Mouse (Mus musculus): ENCODE data around the gene Enkur.

The Enkur gene

DNA sequence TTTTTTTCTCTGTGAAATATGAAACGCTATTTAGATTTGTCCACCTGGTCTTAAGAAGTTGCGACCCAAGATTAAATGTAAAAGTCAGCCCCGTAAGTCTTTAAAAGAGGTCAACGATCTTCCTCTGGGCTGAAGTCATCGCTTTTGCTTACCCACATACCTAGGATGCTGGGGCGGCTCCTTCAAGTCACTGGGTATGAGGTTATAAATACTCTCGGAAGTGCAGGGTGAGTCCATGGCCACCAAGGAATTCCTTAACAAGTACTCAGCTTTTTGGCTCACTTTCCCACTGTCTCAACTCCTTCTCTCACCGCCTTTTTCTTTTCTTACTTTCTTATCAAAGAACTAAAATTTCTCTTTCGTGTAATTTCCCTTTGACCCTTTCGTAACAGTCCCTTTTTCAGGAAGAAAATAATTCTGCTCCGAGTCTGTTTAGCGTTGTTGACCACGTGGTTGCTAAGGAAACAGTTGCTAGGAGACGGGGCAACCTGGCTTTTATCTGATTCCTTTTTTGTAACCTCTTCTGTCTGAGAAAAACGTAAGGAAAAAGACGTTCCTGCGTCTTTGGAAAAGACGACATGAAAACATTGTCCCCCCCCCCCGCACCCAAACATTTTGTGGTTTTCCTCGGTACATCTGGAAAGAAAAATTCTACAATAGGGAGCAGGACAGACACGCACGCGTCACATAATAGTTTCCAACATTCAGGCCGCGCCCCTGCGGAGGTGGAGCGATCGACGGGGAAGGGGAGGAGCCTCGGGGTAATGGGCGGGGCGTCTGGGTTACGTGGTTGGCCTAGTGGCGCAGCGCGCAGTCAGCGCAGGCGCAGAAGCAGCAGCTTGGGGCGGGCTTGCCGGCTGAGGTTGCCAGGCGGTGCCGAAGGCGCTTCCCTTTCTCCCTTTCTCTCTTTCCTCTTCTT, at the start of gene Enkur, which contains the start of gene Thnsl1:
Enkur (minus strand) TSS at position 454 of the 919 bp plus-strand sequence.
Thnsl1 (plus strand) TSS at position 813 of the 919 bp plus-strand sequence.
- no peak; the same call in 1 of the 2 replicates for TF ChIP-seq GATA4 (IDR thresholded peaks at IDR 0.05; ENCODE audit: insufficient replicate concordance, low read length)

DNA sequence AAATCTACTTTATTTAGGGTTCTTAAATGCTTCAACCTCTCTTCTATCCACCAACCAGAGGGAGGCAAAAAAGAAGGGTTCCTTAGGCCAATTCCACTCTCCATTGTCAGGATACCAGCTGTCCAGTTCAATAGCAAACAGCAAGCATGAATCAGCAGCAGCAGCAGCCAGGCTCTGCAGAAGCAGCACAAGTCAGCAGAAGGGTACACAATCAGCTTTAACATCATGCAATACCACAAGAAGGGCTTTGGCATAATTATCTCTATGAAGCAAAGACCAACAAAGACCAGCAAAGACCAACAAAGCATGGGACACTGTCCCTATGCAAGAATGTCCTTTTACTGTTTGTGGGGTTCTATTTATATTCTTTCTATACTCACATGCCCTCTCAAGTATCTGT, 49.1 kb upstream of the Enkur start:
- no peak for TF ChIP-seq GATA4 (IDR thresholded peaks at IDR 0.05; ENCODE audit: insufficient replicate concordance, low read length)

DNA sequence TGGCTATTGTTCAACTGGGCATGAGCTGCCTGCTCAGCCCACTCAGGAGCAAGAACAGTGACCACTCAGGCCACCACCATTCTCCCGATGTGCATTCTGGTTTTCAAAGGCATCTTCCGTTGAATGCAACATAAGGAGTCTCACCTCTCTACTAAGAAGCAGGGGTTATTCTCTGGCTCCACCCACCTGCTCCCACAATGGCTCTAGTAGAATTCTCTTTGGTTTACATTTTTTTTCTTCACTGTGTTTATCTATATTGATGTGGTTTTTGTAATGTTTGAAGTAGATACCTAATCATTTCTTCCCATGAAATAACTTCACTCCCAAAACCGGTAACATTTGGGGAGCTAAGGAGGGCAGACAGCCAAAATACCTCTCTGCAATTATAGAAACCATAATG, 48.5 kb upstream of the Enkur start:
- no peak for TF ChIP-seq GATA4 (IDR thresholded peaks at IDR 0.05; ENCODE audit: insufficient replicate concordance, low read length)

DNA sequence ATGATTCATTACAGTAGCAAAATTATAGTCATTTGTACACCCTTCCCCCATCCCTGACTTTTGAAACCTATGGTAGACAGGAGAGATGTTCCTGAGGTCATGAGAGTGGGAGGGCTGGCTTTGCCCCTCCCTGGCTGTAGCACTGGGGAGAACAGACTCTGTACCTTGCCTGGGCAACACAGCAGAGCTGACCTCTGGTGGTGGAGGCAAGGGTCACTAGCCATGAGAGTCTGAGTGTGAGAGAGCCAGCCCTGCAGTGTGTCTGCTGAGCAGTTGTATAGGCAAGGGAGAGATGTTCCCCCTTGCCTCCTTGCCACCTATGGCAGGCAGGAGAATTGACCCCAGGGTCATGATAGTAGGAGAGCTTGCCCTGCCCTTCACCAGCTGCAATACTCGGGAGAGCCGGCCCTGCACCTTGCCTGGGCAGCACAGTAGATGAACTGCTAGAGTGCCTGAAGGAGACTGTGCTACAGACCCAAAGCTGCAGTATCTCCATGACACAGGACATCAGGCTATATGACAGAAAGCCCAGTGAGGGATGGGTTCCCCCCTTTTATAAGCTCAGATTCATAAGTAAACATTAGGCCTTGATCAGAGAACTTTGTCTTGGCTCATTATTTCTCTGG, 40.4 kb upstream of the Enkur start:
- no peak for TF ChIP-seq GATA4 (IDR thresholded peaks at IDR 0.05; ENCODE audit: insufficient replicate concordance, low read length)

DNA sequence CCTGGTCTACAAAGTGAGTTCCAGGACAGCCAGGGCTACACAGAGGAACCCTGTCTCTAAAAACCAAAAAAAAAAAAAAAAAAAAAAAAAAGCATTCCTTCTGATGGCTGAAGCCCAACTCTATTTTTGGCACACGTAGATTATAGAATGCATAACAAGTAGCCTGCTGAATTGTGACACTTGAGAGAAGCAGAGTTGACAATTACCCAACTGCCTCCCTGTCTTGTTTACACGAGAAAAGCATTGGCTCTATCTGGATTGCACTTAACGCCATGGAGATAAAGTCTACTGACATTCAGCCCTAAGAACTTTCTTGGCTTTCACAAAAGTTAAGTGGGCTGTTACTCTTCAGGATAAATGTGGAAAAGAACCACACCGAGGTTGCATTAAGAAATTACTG, 39.8 kb upstream of the Enkur start:
- no peak for TF ChIP-seq GATA4 (IDR thresholded peaks at IDR 0.05; ENCODE audit: insufficient replicate concordance, low read length)

DNA sequence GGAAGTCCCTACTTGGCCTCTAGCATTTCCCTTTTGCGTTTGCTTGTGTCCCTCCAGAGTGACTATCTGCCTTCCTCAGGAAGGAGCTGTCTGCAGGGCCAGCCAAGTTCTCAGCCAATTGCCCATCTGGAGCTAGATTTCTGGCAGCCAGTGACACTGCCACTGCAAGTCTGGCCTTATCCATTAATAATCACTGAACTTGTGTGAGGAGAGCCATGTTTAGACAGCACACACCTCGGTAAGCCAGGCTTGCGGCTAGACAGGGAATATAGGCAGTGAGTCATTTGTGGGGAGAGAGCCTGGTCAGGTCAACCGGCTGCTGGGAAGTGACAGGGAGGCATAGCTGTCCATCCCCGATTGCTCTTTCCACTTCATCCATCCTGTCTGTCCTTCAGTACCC, 31.7 kb upstream of the Enkur start:
- 0 out of 2 replicates have a peak, but pooled peaks have one; percentile 39 for TF ChIP-seq GATA4 (IDR thresholded peaks at IDR 0.05; ENCODE audit: insufficient replicate concordance, low read length)

DNA sequence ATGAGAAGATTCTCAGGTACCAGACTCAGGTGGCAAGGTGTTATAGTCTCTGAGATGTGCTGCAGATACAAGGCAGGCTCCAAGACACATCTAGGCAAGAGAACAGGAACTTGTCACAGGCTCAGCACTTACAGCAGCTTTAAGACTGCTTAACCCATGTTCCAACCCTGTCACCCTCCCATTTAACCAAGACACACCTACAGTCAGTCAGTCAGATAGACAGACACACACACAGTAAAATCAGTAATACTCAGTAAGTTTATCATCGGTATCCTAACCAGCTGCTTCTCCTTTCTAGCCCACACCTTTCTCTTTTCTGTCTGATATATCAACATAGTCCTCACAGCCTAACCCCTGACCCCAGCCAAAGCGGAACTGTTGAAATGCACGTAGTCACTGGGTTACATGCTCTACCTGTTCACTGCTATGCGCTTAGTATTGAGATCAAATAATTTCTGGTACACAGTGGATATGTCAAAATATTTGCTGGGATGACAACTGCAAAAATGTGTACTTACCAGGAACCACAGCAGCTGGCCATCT, 30.8 kb upstream of the Enkur start:
- no peak for TF ChIP-seq GATA4 (IDR thresholded peaks at IDR 0.05; ENCODE audit: insufficient replicate concordance, low read length)

DNA sequence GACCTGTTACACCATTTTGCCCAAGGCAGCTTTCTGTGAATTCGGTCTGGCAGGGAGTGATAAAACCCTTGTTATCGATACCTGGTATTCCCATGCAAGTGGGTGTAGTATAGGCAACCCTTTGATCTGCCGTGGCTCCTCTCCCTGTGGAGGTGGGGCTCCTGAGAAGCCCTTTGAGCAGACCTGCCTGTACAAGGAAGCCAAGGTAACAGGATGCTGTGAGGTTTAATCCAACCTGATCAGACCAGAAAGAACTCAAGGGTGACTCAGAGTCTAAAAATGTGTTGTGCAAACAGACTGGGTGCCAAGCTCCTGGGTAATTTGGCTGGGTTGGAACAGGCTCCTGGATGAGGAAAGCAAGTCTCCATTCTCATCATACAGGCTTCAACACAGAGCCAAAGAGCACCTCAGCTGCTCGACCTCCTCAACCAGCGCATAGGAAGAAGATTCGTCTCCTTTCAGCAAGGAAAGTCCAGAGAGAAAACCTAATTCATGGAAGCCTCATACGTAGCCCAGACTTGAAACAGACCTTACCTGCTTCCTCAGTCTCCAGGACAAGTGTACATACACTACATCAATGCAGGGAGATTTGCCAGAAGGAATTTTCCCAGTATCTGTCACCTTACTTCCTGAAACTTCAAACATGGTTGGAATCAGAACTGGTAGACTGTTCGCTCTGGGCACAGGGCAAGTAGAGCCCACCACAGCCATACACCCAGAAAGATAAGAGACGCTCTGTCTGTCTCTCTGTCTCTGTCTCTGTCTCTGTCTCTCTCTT, 29.9 kb upstream of the Enkur start:
- no peak for TF ChIP-seq GATA4 (IDR thresholded peaks at IDR 0.05; ENCODE audit: insufficient replicate concordance, low read length)

DNA sequence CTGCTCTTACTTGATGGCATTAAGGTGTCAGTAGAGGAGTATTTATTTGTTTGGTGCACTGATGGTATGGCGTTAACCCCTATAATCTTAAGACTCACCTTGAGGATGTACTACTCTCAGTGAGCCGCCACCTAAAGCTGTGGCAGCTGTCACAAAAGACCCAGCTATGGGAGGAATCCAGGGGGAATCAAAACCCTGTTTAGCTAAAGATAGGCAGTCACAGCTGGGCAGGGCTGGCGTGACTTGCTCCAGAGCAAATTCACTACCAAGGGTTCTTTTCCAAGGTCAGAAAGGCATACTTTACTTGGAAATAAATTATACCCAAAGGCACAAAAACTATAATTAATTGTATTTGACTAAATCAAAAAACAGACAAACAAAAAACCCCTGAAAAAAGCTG, 26.0 kb upstream of the Enkur start:
- TF ChIP-seq GATA4 (IDR thresholded peaks at IDR 0.05; ENCODE audit: insufficient replicate concordance, low read length) = no peak

DNA sequence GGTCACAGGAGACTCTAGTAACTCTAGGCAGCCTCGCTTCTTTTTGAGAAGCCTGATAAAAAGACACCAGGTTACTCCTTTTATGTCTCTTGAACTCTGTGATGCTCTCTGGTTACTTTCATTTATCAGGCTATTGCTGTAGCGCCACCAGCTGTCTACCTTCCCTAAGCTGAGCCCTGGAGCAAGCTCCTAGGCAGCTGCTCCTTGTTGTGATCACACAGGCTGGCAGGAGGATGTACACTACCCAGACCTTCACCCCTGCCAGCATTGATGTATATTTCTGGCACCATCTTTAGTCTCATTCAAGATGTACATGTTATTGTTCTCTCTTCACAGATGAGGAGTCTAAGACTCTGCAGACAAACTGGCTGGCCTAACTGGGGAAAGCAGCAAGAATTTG, 25.1 kb upstream of the Enkur start:
- TF ChIP-seq GATA4 (IDR thresholded peaks at IDR 0.05; ENCODE audit: insufficient replicate concordance, low read length) = no peak

DNA sequence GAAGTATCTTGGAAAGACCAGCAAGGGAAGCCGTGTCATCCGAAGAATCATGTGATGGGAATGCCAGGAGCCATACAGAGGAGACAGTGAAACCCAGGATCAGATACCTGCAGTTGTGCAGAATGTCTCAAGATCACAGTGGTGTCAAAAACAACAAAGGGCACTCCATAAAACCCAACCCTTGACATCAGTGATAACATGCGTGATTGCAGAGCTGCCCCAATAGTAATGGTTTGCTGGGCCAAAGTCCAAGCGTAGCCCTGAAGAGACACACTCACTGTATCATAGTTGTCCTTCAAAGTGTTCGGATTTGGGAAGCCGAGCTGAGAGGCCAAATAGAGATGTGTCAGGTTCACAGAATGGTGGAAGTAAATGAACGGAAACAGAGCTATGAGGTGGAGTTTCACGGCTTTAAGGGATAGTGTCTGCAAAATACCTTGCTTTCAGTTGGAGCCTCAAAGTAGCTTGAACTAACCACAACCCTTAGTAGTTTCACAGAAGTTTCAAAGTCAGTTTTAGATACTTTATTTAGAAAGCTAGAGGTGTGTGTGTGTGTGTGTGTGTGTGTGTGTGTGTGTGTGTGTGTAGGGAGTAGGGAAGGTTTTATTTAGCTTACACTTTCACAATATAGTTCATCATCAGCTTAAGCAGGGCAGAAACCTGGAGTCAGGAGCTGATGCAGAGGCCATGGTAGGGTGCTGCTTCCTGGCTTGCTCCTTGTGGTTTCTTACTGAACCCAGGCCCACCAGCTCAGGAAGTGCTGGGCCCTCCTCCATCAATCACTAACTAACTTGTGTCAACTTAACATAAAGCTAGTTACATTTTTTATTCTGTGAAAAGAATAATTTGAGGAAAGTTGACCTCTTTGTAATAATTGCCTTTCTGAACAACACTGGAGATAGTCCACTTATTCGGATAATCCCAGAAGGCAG, 17.6 kb upstream of the Enkur start:
- no peak for TF ChIP-seq GATA4 (IDR thresholded peaks at IDR 0.05; ENCODE audit: insufficient replicate concordance, low read length)

DNA sequence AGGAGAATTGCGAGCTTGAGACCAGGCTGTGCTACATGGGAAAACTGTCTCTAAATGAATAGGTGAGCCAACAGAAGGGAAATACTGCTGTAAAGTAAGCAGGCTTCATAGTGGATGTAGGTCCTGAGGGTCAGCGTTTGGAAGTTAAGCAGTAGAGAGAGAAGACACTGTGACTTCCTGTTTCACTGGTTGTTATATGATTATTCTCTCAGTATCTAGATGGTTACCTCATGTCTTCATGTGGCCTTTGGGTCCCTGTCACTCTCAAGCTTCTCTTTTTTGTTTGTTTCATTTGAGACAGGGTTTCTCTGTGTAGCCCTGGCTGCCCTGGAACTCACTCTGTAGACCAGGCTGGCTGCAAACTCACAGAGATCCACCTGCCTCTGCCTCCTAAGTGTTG, 10.1 kb upstream of the Enkur start:
- no peak for TF ChIP-seq GATA4 (IDR thresholded peaks at IDR 0.05; ENCODE audit: insufficient replicate concordance, low read length)

DNA sequence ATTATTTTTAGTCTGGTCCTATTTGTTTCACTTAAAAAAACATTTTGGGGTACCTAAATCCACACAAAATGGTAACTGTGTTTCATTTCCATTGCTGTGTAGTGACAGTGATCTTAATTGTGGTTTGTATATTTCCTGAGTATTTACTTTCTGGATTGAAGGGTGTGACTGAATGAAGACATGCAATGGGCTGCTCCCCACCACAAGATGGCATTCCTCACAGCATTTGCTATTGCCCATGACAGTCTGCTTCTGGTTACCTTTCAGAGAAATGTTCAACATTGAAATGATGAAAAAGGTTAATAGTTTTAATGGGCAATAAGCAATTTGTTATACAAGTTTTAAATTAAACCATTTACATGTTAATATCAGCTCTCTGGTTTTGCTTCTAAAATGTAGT, 9.2 kb upstream of the Enkur start:
- no peak for TF ChIP-seq GATA4 (IDR thresholded peaks at IDR 0.05; ENCODE audit: insufficient replicate concordance, low read length)

DNA sequence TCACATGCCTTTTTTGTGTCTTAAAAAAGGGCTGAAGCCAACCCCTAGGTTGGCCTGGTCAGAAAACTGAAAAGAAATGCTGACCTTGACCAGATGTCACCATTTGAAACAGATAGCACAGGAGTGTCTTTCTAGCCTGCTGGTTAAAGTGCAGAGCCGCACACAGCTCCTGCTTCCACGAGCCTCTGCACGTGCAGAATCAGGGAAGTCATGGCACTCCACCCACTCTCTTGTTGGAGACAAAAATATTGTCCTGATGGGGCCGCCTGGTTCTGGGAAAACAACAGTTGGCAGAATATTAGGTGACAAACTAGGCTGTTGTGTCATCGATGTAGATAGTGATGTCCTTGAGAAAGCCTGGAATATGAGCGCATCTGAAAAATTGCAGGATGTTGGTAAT, 6.2 kb upstream of the Enkur start:
- TF ChIP-seq GATA4 (IDR thresholded peaks at IDR 0.05; ENCODE audit: insufficient replicate concordance, low read length) = no peak
